Mouse (Mus musculus) thymus, postnatal 25 days (tissue): Measurements from ENCODE around the gene Usp2.

Experiments used
- DNase-seq: peaks from one replicate; pipeline ENCODE4 v3.0.0; 2022

The Usp2 gene

GRCm38 (mm10) chr9:44127351-44127801 is 60.6 kb downstream of the Usp2 start:
- no peak for DNase-seq

- DNase-seq = no peak
Measured at GRCm38 (mm10) chr9:44129633-44130032, 62.8 kb downstream of the Usp2 start.

- DNase-seq = peak; percentile 83
Measured at GRCm38 (mm10) chr9:44130034-44130433, 63.2 kb downstream of the Usp2 start.

- DNase-seq = no peak
Measured at GRCm38 (mm10) chr9:44130581-44131275, 63.9 kb downstream of the Usp2 start.

GRCm38 (mm10) chr9:44131276-44131590 is 64.4 kb downstream of the Usp2 start:
- DNase-seq = no peak

- DNase-seq = no peak
Measured at GRCm38 (mm10) chr9:44132200-44132599, 65.4 kb downstream of the Usp2 start.

GRCm38 (mm10) chr9:44133287-44133686 is 66.5 kb downstream of the Usp2 start:
- no peak for DNase-seq

- DNase-seq = peak; percentile 58
Measured at GRCm38 (mm10) chr9:44134101-44134850, 67.5 kb downstream of the Usp2 start, which contains the start of gene Mcam. TSS of gene Mcam (plus strand) at chr9:44134469.

- DNase-seq = peak; percentile 61
Measured at GRCm38 (mm10) chr9:44134851-44135730, 68.3 kb downstream of the Usp2 start.

GRCm38 (mm10) chr9:44135731-44136411 is 69.0 kb downstream of the Usp2 start:
- no peak for DNase-seq

GRCm38 (mm10) chr9:44137846-44138245 is 71.0 kb downstream of the Usp2 start:
- no peak for DNase-seq

- DNase-seq = no peak
Measured at GRCm38 (mm10) chr9:44141951-44142350, 75.1 kb downstream of the Usp2 start.

- DNase-seq = no peak
Measured at GRCm38 (mm10) chr9:44143421-44143820, 76.6 kb downstream of the Usp2 start.

- DNase-seq = no peak
Measured at GRCm38 (mm10) chr9:44144023-44144717, 77.3 kb downstream of the Usp2 start.

- no peak for DNase-seq
Measured at GRCm38 (mm10) chr9:44144718-44145060, 77.9 kb downstream of the Usp2 start.
